Mouse (Mus musculus) ES-Bruce4 (cell line): ENCODE data around the gene Dpf2.

Experiments
- CTCF ChIP-seq: IDR thresholded peaks from one replicate; pipeline ENCODE4 v1.8.1; 2011; ENCODE audit warnings: low read depth, low read length
- POLR2A ChIP-seq: IDR thresholded peaks from one replicate; pipeline ENCODE4 v1.8.1; 2011; ENCODE audit warnings: low read length; ENCODE audit not compliant: insufficient read depth

GRCm38 (mm10) chr19:5939715-5940114 is 26.9 kb upstream of the Dpf2 start:
- TF ChIP-seq POLR2A = no peak
- TF ChIP-seq CTCF = no peak
